Mouse (Mus musculus) urinary bladder, postnatal 10 days (tissue): ENCODE results near the gene Tnrc6c.

Experiments
- DNase-seq: peaks from one replicate; pipeline ENCODE4 v3.0.0; 2022; ENCODE audit warnings: low spot score

Gene Tnrc6c

DNA sequence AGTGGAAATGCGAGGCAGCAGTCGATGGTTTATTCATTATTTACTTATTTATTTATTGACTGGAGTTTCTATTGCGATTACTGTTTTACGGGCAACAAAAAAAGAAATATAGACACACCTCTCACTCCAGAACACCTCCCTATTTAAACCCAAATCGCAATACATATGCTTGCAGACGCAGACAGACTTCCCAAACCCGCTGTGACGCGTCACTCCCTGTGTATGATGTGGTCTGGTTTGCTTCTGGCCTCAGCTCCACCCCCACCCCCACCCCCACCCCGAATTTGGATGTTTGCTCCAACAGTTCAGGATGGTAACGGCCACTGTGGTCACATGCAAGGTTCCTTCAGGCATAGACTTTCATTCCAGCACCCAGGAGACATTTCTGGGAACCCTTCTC, 15.3 kb upstream of the Tnrc6c start:
- no peak for DNase-seq

DNA sequence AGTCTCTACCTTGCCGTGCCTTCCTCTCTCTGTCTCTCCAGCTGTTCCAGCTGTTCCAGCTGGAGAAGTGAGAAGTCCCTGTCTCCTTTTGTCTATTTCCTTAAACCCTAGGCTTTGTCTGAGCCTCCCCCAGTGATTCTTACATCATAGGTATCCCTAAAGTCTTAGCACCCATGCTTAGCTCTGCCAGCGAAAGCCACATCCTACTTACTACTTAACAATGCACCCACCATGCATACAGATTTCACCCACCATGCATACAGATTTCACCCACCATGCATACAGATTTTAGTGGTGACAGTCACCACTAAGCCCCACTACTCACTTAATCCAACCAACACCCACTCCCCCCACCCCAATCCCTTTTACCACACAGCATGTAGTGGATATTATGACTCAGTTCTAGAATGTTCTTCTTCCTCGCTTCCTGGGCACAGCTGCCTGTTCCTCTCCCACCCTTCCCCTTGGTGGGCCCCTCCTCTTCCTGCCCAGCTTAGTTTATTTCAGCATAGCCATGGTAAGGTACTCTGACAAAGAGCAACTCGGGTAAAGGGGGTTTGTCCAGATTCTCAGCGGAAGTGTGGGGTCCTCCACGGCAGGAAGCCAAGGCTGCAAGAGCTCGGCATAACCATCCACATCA, 14.6 kb upstream of the Tnrc6c start:
- no peak for DNase-seq

DNA sequence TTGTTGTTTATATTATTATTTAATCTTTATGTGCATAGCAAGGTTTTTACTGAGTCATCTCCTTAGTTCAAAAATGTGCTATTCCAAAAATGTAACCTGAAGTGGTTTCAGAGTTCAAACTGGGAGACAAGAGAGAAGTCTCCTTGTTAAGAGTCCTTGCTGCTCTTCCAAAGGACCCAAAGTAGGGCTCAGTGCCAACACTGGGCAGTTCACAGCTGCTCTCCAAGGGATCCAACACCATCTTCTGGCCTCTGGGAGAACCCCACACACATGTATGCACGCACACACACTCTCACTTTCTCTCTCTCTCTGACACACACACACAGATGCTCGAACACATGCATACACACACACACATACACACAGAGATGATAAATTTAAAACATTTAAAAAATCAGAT, 11.9 kb upstream of the Tnrc6c start:
- no peak for DNase-seq

DNA sequence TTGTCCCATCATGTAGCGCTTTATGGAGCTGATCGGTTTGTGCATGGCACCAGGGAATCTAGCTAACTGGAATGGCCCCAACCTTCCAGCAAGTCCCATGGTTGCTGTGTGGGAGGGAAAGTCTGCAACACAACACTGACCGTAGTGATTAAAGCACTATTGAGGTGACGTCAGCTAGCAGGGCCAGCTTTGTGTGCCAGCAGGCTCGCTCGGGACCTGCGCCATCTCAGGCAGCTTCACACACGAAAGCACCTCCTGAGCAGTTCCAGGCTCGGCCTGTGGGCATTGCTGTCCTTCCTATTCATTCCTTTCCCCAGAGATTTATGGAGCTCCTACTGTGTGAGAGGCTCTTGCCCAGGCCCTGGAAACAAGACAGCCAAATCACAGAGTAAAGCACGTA, 10.8 kb upstream of the Tnrc6c start:
- no peak for DNase-seq

DNA sequence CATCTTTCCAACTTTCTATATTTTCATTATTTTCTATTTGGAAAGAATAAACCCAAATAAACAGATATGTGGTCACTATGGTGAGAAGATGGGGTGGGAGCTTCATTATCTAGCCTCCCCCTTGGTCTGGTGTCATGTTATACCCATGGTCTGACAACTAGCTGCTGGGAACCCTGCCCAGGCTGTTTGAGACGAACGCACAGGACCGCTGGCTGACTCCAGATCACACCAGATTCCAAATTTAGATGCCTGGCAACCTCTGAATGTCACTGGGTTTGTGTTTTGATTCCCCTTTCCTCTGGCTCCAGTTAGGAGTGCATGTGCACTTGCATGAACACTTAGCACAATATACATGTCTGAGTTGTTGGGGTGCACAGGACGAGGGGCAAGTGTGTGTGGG, 7.3 kb upstream of the Tnrc6c start:
- no peak for DNase-seq

DNA sequence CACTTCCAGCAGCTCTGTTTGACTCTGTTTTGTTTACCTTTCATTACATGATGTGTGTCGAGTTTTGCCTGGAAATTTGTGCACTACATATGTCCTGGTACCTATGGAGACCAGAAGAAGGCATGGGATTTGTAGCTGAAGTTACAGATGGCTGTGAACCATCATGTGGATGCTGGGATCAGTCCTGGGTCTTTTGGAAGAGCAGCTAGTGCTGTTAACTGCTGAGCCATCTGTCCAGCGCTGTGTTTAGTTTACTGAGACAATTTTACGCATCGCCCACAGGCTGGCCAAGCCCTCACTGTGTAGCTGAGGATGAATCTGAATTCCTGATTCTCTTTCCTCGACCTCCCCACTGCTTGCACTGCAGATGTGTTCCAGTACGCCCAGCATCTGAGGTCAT, 6.1 kb upstream of the Tnrc6c start:
- DNase-seq, result no peak

DNA sequence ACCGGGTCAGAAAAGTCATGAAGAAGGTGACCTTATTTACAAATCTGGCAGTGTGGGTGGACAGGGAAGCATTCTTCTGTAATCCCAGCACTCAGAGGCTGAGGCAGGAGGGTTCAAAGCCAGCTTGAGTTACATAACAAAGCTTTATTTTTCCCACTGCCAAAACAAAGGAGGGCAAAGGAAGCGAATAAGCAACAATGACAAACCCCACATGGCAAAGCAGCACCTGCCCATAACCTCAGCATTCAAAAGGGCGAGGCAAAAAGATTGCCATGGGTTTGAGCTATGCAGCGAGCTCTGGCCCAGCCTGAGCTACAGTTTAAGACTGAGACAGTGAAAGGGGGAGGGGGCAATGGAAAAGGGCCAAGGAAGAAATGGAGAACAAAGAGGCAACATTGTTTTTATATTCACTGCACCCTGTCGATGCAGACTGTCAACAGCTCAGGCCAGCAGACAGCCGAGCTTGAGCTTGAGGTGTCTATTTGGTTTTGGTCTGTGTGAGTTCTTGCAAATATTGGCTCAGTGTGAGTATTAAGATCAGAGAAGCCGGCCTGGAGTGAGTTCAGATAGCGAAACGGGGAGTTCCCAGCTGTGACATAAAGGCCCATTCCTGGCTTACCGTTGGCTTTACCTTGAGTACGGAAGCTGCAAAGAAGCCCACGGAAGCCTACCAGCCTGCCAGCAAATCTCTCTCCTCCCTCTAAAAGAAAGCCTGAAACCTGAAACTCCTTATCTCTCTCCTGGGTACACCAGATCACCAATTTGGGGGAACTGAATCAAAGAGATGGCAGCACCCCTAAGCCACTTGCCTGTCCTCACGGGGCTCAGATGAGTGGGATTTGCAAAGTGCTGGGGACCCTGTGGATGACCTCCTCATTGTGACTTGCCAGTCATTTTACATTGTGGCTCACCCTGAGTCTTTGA, 3.1 kb upstream of the Tnrc6c start:
- DNase-seq, result no peak

DNA sequence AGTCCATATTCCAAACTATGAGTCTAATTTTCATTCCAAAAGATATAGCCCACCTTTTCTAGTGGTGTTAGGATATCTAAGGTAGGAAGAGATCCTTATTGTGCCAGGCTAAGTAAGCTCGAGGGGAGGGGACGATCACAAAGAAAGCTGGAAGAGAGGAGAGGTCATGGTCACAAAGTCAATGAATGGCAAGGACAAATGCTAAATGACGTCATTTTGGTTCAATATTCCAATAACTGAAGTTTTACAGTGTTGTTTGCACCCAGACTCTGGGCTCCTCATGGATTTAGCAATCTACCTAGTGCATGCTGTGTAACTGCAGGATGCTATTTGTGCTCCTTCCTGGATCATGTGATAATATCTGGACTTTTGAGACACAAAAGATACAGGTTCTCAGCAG, 1.2 kb upstream of the Tnrc6c start:
- no peak for DNase-seq

DNA sequence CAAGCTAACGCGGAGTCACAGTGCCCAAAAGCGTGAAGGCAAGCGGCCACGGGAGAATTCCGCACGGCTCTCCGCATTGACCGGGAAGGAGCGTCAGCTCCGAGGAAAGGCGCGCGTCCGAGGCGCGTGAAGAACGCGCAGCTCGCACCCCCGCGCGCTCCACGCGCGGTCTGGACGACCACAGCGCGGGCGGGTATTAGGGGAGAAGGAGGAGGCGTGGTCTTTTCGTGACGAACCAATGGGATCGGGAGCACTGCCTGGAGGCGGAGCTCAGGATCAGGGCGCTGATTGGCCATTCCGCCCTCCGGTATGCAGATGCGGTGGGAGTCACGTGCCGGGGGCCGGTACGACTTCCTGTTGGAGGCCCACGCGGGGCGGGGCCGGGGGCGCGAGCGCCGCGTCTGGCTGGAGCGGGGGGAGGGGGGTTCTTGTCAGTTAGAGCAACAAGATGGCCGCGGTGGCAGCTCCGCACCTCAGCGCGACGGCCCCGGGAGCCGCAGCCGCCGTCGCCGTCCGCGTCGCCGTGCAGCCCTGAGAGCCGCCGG, 363 bp downstream of the Tnrc6c start:
- DNase-seq, result peak; percentile 95

DNA sequence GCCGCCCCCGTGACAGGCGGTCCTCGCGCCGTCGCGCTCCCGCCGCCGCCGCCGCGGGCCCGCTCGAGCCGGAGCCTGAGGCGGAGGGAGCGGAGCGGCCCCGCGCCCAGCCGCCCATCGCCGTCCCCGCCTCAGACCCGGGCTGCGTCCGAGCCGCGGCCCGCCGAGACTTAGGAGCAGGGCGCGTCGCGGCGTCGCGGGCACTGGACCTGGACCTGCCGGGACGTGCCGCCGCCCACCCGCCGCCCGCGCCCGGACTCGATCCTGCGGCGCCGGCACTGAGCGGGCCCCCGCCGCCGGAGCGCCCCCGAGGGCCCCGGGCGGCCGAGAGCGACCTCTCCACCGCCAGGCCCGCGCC, 824 bp downstream of the Tnrc6c start:
- no peak for DNase-seq

DNA sequence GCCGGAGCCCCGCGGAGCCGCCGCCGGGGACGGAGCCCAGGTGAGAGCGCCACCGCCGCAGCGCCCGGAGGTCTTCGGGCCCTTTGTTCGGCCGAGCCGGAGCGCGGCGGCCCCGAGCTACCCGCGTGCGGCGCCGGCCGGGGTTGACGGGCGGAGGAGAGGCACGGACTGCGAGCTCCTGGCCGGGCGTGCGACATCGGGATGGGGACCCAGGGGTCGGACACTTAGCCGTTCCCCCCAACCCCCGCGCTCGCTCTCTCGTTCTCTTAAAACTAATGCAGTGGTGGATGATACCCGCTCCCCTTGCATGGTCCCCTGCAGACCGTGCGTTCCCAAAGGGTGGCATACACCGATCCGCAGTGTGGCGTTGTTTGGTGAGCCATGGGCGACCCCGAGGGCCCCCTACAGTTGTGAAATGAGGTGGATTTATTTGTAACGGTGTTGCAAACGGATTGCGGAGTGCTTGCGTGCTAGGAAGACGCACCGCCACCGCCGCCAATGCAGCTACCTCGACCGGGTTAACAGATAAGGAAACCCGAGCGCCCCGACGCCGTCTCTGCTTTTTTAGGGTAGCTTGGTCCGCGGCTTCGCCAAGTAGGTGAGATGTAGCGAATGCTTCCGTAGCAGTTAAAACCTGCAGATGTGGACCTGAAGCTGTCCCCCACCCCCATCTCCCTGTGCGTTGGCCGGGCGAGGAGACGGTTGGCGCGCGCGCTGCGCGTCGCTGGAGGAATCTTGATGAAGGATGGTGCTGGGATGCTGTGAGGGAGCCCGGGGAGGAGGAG, 1.4 kb downstream of the Tnrc6c start:
- DNase-seq, result no peak

DNA sequence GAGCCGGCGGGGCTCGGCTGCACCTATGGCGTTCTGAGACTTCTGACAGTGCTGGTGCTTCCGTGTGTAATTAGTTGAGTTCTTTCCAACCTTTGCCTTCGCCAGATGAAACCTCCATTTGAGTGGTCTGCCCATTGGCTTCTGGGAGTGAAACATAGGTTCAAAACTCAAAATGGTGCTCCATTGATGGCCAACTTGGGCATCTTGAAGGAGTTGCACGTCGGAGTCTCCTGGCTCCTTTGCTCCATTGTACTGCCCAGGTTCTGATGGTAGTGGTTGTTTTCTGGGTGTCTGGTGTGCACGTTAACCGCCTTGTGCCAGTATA, 1.9 kb downstream of the Tnrc6c start:
- DNase-seq, result no peak

DNA sequence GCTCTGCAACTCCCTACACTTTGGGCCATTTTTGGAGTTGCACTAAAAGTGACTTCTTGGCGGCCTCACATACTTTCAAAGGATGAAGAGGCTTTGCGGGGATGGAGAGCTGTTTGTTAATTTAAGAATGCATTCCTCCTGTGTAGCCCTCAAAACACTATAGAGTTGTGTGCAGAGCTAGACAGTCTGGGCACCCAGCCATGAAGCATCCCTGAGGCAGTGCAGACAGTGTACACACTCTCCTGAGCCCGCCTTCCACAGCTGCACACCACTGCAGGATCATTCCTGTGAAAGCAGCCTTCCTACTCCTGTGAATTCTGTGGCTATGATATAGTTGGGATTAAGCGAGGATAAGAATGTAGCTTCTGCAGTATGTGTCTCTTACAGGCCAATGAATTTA, 4.9 kb downstream of the Tnrc6c start:
- no peak for DNase-seq

DNA sequence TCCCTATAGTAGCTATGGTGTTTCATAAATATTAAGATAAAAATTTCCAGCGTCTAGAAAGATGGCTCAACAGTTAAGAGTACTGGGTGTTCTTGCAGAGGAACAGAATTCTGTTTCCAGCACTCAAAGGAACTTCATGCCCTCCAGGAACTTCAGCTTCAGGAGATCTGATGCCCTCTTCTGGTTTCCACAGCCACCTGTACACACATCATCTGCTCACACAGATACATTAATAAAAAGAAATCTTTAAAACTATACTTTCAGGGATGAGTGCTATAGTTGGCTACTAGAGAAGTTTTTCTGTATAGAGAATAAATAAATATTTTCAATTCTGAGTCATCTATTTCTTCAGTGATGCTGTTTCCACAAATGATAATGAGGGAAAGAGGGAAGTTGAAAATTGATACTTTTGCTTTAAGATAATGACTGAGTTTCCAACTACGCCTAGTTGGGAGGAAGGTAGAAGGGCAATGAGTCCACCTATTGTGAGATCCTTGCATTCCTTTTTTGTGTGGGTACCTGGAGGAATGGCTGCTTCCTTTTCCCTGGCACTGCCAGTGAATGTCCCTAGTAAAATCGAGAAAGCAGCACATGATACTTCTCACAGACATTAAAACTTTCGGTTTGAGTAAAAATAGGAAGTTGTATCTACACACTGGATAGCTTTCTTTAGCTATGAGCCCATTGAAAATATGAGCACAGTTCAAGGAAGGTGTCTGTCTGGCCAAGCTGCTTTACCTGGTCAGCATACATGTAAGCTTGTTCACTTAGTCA, 9.1 kb downstream of the Tnrc6c start:
- DNase-seq, result no peak

DNA sequence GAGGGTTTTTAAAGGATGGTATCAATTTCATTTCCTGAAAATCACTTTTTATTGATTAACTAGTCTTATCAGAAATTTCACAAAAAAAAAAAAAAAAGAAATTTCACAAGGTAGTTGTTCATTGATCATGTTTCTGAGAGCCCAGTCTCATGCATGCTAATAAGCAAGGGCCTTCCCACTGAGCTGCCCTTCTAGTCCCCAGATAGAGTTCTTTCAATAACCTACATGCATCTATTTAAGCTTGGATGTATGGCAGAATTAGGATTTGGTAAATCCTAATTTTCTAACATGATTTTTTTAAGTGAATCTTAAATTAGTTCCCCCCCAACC, 9.7 kb downstream of the Tnrc6c start:
- no peak for DNase-seq

DNA sequence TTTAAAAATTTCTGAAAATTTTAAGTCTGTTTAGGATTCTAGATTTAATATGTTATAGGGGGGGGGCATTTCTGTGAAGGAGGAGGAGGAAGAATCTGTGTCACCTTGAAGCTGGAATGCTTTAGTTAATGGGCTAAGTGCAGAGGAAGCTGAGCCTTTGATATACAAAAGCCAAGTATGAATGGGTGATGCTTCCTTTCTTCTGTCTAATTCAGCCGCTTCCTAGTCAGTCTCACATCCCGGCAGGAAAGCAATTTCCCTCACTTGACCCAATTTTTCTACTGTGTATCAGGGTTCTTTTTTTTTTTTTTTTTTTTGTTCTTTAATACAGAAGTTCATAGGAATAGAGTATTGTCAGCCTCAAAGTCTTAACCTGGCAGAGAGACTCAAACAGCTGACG, 11.1 kb downstream of the Tnrc6c start:
- no peak for DNase-seq

DNA sequence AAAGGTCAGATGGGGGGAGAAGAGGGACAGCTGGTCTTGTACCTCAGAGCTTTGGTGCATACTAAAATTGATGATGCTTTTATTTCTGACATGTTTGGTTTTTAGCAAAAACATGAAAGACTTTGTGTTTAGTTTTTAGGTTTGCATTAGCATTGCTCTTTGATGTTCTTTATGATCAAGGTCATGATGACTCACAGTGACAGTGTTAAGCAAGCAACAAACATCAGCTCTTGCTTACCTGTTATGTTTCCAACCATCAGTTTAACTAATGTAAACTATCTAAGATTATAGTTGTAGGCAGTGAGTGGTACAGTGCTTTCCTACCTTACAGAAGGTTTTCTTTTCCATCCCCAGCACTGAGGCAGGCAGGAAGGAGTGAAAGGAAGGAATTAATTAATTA, 12.5 kb downstream of the Tnrc6c start:
- no peak for DNase-seq

DNA sequence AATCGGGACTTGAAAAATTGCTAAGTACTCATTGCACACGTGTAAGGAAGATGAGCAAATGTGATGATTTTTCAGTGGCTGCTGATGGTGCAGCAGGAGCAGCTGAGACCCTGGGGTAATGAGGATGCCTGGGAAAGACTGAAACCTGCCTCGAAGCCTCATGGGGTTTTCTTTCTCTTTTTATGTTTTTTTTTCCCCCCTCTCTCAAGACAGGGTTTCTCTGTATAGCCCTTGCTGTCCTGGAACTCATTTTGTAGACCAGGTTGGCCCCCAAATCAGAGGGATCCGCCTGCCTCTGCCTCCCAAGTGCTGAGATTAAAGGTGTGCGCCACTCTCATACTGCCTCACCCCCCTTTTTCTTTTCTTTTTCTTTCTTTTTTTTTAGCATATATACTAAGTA, 13.1 kb downstream of the Tnrc6c start:
- DNase-seq, result no peak

DNA sequence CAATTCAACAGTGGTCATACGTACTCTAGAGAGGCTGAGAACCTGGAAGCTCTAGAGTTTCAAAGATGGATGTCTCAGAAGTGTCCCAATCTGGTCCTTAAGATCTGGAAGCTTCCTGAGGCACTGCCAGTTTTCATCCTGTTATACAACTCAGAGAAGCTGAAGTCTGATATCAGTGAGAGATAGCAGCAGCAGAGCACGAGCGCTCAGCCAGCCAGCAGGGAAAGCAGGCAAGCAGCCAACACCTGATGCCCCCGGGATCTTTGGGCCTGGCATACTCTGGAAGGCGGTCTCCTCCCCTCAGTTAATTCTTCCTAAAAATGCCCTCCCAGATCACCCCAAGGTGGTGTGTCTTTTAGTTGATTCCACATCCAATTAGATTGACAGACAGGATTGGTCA, 13.7 kb downstream of the Tnrc6c start:
- no peak for DNase-seq

DNA sequence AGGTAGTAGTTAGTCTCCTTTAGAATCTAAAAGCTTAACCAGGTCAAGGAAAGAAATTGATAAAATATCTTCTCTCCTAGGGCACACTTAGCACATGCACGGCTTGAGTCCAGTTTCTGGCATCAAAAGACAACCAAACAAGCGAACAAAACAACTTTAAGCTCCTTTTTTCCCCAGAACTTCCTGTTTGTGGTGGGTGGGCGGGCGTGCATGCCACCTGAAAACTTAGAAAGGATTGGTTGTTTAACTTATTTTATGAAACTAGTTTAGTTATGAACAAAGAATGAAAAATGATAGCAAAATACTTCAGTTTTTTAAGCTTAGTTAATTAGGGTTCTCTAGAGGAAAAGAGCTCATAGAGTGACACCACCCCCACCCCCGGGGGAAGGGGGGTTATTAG, 17.5 kb downstream of the Tnrc6c start:
- DNase-seq, result no peak

DNA sequence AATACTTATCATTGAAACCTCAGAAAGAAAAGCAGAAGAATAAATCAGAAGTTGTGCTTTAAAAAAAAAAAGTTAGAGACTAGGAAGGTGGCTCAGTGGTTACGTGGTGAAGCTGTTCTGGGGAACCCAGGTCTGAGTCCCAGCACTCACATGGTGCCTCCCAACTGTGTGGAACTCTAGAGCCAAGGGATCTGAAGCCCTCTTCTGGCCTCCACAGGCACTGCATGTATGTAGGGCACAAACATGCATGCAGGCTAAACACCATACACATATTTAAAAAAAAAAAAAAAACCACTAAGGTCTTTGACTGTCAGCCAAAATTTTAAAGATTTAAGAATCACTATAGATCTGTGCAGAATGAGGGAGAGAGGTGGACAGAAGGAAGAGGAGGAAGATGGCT, 20.4 kb downstream of the Tnrc6c start:
- DNase-seq, result no peak

DNA sequence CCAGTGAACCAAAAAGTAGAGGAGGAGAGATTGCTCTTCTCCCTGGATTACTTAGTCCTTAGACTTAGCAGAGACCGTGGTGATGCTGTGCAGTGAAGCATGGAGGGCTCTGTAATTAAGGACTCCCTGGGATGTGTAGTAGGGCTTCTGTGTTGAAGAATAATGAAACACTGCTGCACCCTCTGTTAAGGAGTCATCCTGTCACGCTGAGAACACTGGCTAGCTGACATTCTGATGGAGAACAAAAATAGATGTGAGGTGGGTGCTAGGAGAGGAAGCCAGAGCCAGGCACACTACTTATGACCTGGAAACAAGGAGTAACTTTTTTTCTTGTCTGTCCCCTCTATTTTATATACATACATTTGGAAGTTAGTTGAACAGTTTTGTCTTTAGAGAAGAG, 22.6 kb downstream of the Tnrc6c start:
- DNase-seq, result no peak
